Mouse (Mus musculus): ENCODE results near the gene Pxn.

- no peak for TF ChIP-seq GATA1 (IDR thresholded peaks at IDR 0.05; ENCODE audit: low read length)
- TF ChIP-seq TAL1 (IDR thresholded peaks at IDR 0.05; ENCODE audit: low read length) = no peak
Measured at GRCm38 (mm10) chr5:115553801-115554420, 47.4 kb downstream of the Pxn start.
